Mouse (Mus musculus) heart, embryonic 16.5 days (tissue): Measurements from ENCODE around the gene Olfr1353. TPM values are rescaled to one million over a fixed set of nuclear protein-coding genes. Genes with fewer than 3 reads are reported as not detected.
"Not testable (repeated sequence)": the region's sequence is repeated elsewhere in the genome, so short reads cannot be mapped to it uniquely, and the experiment has no call there.

ENCODE experiments used
- ATAC-seq: fragments of 200-750 bp; cut with Nextera tagmentation; replicated peaks from 2 replicates; pipeline ENCODE4 v1.8.0; 2017; ENCODE audit warnings: moderate number of reproducible peaks; ENCODE audit not compliant: insufficient read depth, low FRiP score; ENCODE audit errors: extremely low read depth
- H3K27ac ChIP-seq: fragments of 300-500 bp; sonication (generic); 2 replicates; pipeline ENCODE4 v1.5.1; 2014; ENCODE audit warnings: mild to moderate bottlenecking, low read length, control low read depth, moderate library complexity
- H3K27me3 ChIP-seq: fragments of 300-500 bp; sonication (generic); 2 replicates; pipeline ENCODE4 v1.6.1; 2014; ENCODE audit warnings: low read length, mixed read lengths; ENCODE audit not compliant: control insufficient read depth, insufficient read depth
- H3K36me3 ChIP-seq: fragments of 300-500 bp; sonication (generic); 2 replicates; pipeline ENCODE4 v1.6.1; 2014; ENCODE audit not compliant: control insufficient read depth, insufficient read depth
- H3K4me1 ChIP-seq: fragments of 300-500 bp; sonication (generic); 2 replicates; pipeline ENCODE4 v1.6.1; 2014; ENCODE audit warnings: low read length, mixed read lengths; ENCODE audit not compliant: control insufficient read depth, insufficient read depth
- H3K4me2 ChIP-seq: fragments of 300-500 bp; sonication (generic); 2 replicates; pipeline ENCODE4 v1.6.1; 2014; ENCODE audit warnings: low read depth, mild to moderate bottlenecking, control low read depth, low read length
- H3K4me3 ChIP-seq: fragments of 300-500 bp; sonication (generic); 2 replicates; pipeline ENCODE4 v1.5.1; 2014; ENCODE audit warnings: mild to moderate bottlenecking, control low read depth, low read length
- H3K9ac ChIP-seq: fragments of 300-500 bp; sonication (generic); 2 replicates; pipeline ENCODE4 v1.6.1; 2014; ENCODE audit warnings: low read length, control low read depth
- H3K9me3 ChIP-seq: fragments of 300-500 bp; sonication (generic); replicated peaks from 2 replicates; pipeline ENCODE4 v1.6.1; 2016; ENCODE audit warnings: low read length; ENCODE audit not compliant: control insufficient read depth
- WGBS: fragments of 180-500 bp; shearing (Covaris S2); extraction: QIAGEN DNeasy Blood & Tissue Kit; methylation state at CpG from one replicate; pipeline ENCODE4 v1.1.7; 2014; 5-methylcytosine and 5-hydroxymethylcytosine counted together
- polyA plus RNA-seq: library from polyadenylated mRNA; unstranded; fragments of >200 nt; fragmentation: Nextera tagmentation; extraction: Ambion mirVana; gene quantifications from 2 replicates; pipeline ENCODE4 v1.2.1, GENCODE M21; 2015

Gene Olfr1353
- not detected in 2 replicates for polyA plus RNA-seq

- ATAC-seq, H3K27me3 ChIP-seq, H3K4me1 ChIP-seq, H3K4me2 ChIP-seq, H3K27ac ChIP-seq, H3K36me3 ChIP-seq, H3K9ac ChIP-seq, H3K9me3 ChIP-seq, H3K4me3 ChIP-seq: not testable (repeated sequence)
Observed at GRCm38 (mm10) chr10:78963009-78963408, at the start of gene Olfr1353. TSS of gene Olfr1353 (plus strand) at chr10:78963309.

GRCm38 (mm10) chr10:78950336-78950735, 12.8 kb upstream of the Olfr1353 start, which contains the start of gene Olfr8:
TSS of gene Olfr8 (plus strand) at chr10:78950636.
- not testable (repeated sequence) for H3K27me3 ChIP-seq, ATAC-seq, H3K36me3 ChIP-seq, H3K4me3 ChIP-seq, H3K9ac ChIP-seq, H3K27ac ChIP-seq, H3K9me3 ChIP-seq, H3K4me2 ChIP-seq, H3K4me1 ChIP-seq
- 79% methylated on average over 1 of the region's 1 CpGs for WGBS

- Histone ChIP-seq H3K36me3 (no peaks in the 10 kb centered on the region), H3K4me1 (no peaks in the 10 kb centered on the region), H3K27ac (no peak within 1 kb of the TSS), H3K4me3 (no peak within 1 kb of the TSS), H3K4me2 (no peak within 1 kb of the TSS), H3K9me3 (no peaks in the 10 kb centered on the region), H3K27me3 (no peaks in the 10 kb centered on the region), H3K9ac (no peak within 1 kb of the TSS)
- no peak for ATAC-seq
Observed at GRCm38 (mm10) chr10:78980750-78981149, 17.6 kb downstream of the Olfr1353 start, which contains the start of gene Olfr1352. TSS of gene Olfr1352 (plus strand) at chr10:78981050.

- H3K27me3 ChIP-seq = no peaks in the 10 kb centered on the region
- H3K36me3 ChIP-seq = no peaks in the 10 kb centered on the region
- no peak within 1 kb of the TSS for H3K27ac ChIP-seq
- no peak for ATAC-seq
- no peaks in the 10 kb centered on the region for H3K4me1 ChIP-seq
- no peak within 1 kb of the TSS for H3K4me2 ChIP-seq
- H3K4me3 ChIP-seq = no peak within 1 kb of the TSS
- H3K9me3 ChIP-seq = no peaks in the 10 kb centered on the region
- WGBS = 63% methylated on average over 1 of the region's 1 CpGs
- H3K9ac ChIP-seq = no peak within 1 kb of the TSS
Observed at GRCm38 (mm10) chr10:79012172-79012571, 49.1 kb downstream of the Olfr1353 start, which contains the start of gene Olfr1351. TSS of gene Olfr1351 (plus strand) at chr10:79012472.

Other genes with a start within 250 kb of the Olfr1353 start
- gene Casp14, start 245.0 kb upstream of the Olfr1353 start, polyA plus RNA-seq = 0.09 TPM in 1 of 2 replicates, not detected in the other
- gene Ccdc105, start 210.2 kb upstream of the Olfr1353 start, polyA plus RNA-seq = not detected in 2 replicates
- 0.16 and 0.27 TPM in 2 replicates for gene Slc1a6, start 182.8 kb upstream of the Olfr1353 start, polyA plus RNA-seq
- not detected in 2 replicates for gene Olfr1356, start 111.1 kb upstream of the Olfr1353 start, polyA plus RNA-seq
- gene Olfr1355, start 87.8 kb upstream of the Olfr1353 start, polyA plus RNA-seq = not detected in 2 replicates
- gene Olfr1354, start 50.1 kb upstream of the Olfr1353 start, polyA plus RNA-seq = not detected in 2 replicates
- gene Olfr8, start 12.7 kb upstream of the Olfr1353 start, polyA plus RNA-seq = not detected in 2 replicates
- not detected in 2 replicates for gene Olfr1352, start 17.7 kb downstream of the Olfr1353 start, polyA plus RNA-seq
- gene Olfr1351, start 49.2 kb downstream of the Olfr1353 start, polyA plus RNA-seq = not detected in 2 replicates
- gene Olfr57, start 65.4 kb downstream of the Olfr1353 start, polyA plus RNA-seq = not detected in 2 replicates
- gene 2610008E11Rik, start 134.3 kb downstream of the Olfr1353 start, polyA plus RNA-seq = 16.8 and 17.5 TPM in 2 replicates
- not detected in 2 replicates for gene Vmn2r80, start 185.5 kb downstream of the Olfr1353 start, polyA plus RNA-seq